Mouse (Mus musculus): ENCODE data around the gene Wfdc8. TPM values are rescaled to one million over a fixed set of nuclear protein-coding genes. Genes with fewer than 3 reads are reported as not detected.
A peak's percentile ranks its signal among the peaks of the same experiment; 100 is the strongest.

Wfdc8 gene
- total and polyA plus RNA-seq, 3 experiments, result not detected

DNA sequence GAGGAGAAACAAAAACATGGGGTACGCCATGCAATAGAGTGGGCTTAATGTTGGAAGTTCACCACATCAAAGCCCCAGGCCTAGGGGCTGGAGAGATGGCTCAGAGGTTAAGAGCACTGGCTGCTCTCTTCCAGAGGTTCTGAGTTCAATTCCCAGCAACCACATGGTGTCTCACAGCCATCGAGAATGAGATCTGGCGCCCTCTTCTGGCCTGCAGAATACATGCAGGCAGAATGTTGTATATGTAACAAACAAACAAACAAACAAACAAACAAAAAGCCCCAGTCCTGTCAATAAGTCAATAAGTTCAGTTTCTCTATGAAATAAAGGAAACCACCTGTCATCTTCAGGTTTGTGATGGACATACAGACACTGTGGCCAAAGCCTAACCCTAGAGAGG is 13.2 kb downstream of the Wfdc8 start:
- in situ Hi-C loops (cut with MboI; ENCODE audit: low pct_ligation_motif_present, low pct_unique_long_range_greater_than_20kb, low sequenced_read_pairs), result loop anchor here (10.0 kb wide), 1 partner anchor 55 kb away; the partner anchor contains the start of genes Wfdc10 and Wfdc9
- no peak overlapping the region for H3K4me3 ChIP-seq (replicated peaks in 1 of 3; ENCODE audit: low read depth in 2 of 3, low read length in 2 of 3, poor library complexity in 1 of 3)
- TF ChIP-seq ETS1 (conservative IDR thresholded peaks at IDR 0.05; ENCODE audit: low read depth, low read length) (no peak), CTCF (conservative IDR thresholded peaks at IDR 0.05 in 1 of 2, IDR thresholded peaks at IDR 0.05 in 1 of 2; ENCODE audit: low read depth in 2 of 2, low read length in 2 of 2) (peak in 1 of 2 experiments; percentile 29; a peak in 3 of 4 replicates), RCOR1 (conservative IDR thresholded peaks at IDR 0.05; ENCODE audit: low read depth, low read length) (no peak)
- no peak for DNase-seq (ENCODE audit: extremely low read depth)
- no peaks in the 10 kb centered on the region for H3K79me2 ChIP-seq (replicated peaks; ENCODE audit: control insufficient read depth, extremely low read depth, insufficient read depth, poor library complexity, severe bottlenecking)
- H3K9ac ChIP-seq (ENCODE audit: insufficient read depth, low read depth), result no peak overlapping the region
- peaks cover 67% of the 10 kb centered on the region for H3K27me3 ChIP-seq (replicated peaks)
- no peak overlapping the region for H3K27ac ChIP-seq (ENCODE audit: insufficient read depth, low read depth)
- dilution Hi-C loops (cut with MboI; ENCODE audit: extremely low pct_ligation_motif_present, extremely low pct_unique_long_range_greater_than_20kb, low sequenced_read_pairs), result no loop called here
- H3K36me3 ChIP-seq (replicated peaks in 1 of 2; ENCODE audit: control insufficient read depth in 1 of 2, insufficient read depth in 1 of 2, low read length in 1 of 2), result no peaks in the 10 kb centered on the region
- peaks cover 11% of the 10 kb centered on the region for H3K9me3 ChIP-seq (replicated peaks; ENCODE audit: low read length)
- H3K4me1 ChIP-seq (ENCODE audit: control insufficient read depth in 1 of 2, insufficient read depth in 2 of 2), result 0 out of 4 replicates have a peak, but pooled peaks cover 0 to 2% of the 10 kb centered on the region in 2 experiments
- H3K4me2 ChIP-seq (ENCODE audit: insufficient read depth, low read depth, poor library complexity, severe bottlenecking), result no peak overlapping the region

DNA sequence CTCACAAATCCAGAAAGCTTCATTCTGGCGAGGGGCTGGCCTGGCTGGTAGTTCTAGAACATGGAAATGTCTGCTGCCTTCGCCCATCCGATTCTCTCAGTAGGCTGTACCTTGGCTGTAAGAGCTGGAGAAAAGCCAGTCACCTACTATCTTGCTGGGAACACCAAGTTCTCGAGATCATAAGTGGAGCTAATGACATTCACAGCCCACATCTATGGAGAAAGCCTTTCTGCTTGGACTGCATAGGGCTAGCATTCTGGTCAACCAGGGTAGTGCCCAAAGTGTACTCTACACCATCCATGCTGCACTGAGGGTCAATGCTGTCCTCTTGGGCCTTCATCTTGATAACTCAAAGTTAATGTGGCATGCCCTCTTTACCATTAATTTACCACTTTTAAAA is 19.9 kb downstream of the Wfdc8 start, which contains the start of gene Eppin:
Gene Eppin (minus strand): TSS at position 101 of the 400 bp plus-strand sequence.
- no peak for DNase-seq (ENCODE audit: extremely low read depth)
- Histone ChIP-seq H3K36me3 (replicated peaks in 1 of 2; ENCODE audit: control insufficient read depth in 1 of 2, insufficient read depth in 1 of 2, low read length in 1 of 2) (no peaks in the 10 kb centered on the region), H3K79me2 (replicated peaks; ENCODE audit: control insufficient read depth, extremely low read depth, insufficient read depth, poor library complexity, severe bottlenecking) (no peaks in the 10 kb centered on the region), H3K4me2 (ENCODE audit: insufficient read depth, low read depth, poor library complexity, severe bottlenecking) (no peak within 1 kb of the TSS), H3K9me3 (replicated peaks; ENCODE audit: low read length) (no peaks in the 10 kb centered on the region), H3K27me3 (replicated peaks) (peaks cover 89% of the 10 kb centered on the region), H3K27ac (ENCODE audit: insufficient read depth, low read depth) (no peak within 1 kb of the TSS), H3K4me3 (replicated peaks in 1 of 3; ENCODE audit: low read depth in 2 of 3, low read length in 2 of 3, poor library complexity in 1 of 3) (no peak within 1 kb of the TSS), H3K9ac (ENCODE audit: insufficient read depth, low read depth) (no peak within 1 kb of the TSS), H3K4me1 (ENCODE audit: control insufficient read depth in 1 of 2, insufficient read depth in 2 of 2) (peaks cover 0 to 4% of the 10 kb centered on the region in 2 experiments; a peak in 1 of 4 replicates)
- dilution Hi-C loops (cut with MboI; ENCODE audit: extremely low pct_ligation_motif_present, extremely low pct_unique_long_range_greater_than_20kb, low sequenced_read_pairs) (no loop called here), in situ Hi-C loops (cut with MboI; ENCODE audit: low pct_ligation_motif_present, low pct_unique_long_range_greater_than_20kb, low sequenced_read_pairs) (no loop called here)
- TF ChIP-seq MXI1 (IDR thresholded peaks at IDR 0.05; ENCODE audit: low read depth, low read length), result no peak
- no peak for TF ChIP-seq GABPA (IDR thresholded peaks at IDR 0.05; ENCODE audit: insufficient replicate concordance, low read depth, low read length)
- TF ChIP-seq ELF1 (IDR thresholded peaks at IDR 0.05; ENCODE audit: low read depth, low read length), result no peak
- no peak for TF ChIP-seq SIN3A (IDR thresholded peaks at IDR 0.05; ENCODE audit: low read length)
- no peak for TF ChIP-seq JUN (IDR thresholded peaks at IDR 0.05; ENCODE audit: insufficient read depth, low read depth, low read length)
- no peak for TF ChIP-seq ZC3H11A (IDR thresholded peaks at IDR 0.05; ENCODE audit: low read depth, low read length)
- no peak for TF ChIP-seq NRF1 (IDR thresholded peaks at IDR 0.05; ENCODE audit: low read depth, low read length)

DNA sequence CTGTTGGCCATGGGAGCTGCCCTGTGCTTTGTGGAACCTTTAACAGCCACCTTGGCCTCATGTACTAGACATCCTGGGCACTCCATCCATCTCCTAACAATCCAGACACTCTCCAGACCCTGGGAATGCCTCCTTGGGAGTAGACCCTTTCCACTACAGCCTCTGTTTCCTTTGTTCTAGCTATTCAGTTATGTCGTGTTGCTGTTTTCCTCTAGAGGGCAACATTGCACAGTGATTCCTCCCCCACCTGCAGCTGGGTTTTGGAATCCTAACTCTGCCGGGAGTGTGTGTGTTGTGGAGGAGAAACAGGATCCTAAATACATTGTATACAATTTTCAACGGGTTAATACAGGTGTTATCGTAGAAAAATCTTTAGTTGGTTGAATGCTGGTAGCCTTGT is 21.4 kb downstream of the Wfdc8 start:
- Histone ChIP-seq H3K36me3 (replicated peaks in 1 of 2; ENCODE audit: control insufficient read depth in 1 of 2, insufficient read depth in 1 of 2, low read length in 1 of 2) (no peaks in the 10 kb centered on the region), H3K79me2 (replicated peaks; ENCODE audit: control insufficient read depth, extremely low read depth, insufficient read depth, poor library complexity, severe bottlenecking) (no peaks in the 10 kb centered on the region), H3K27me3 (replicated peaks) (peaks cover 88% of the 10 kb centered on the region), H3K27ac (ENCODE audit: insufficient read depth, low read depth) (no peak overlapping the region), H3K4me2 (ENCODE audit: insufficient read depth, low read depth, poor library complexity, severe bottlenecking) (no peak overlapping the region), H3K9ac (ENCODE audit: insufficient read depth, low read depth) (no peak overlapping the region), H3K9me3 (replicated peaks; ENCODE audit: low read length) (no peaks in the 10 kb centered on the region), H3K4me3 (replicated peaks in 1 of 3; ENCODE audit: low read depth in 2 of 3, low read length in 2 of 3, poor library complexity in 1 of 3) (no peak overlapping the region), H3K4me1 (ENCODE audit: control insufficient read depth in 1 of 2, insufficient read depth in 2 of 2) (peaks cover 0 to 8% of the 10 kb centered on the region in 2 experiments; a peak in 1 of 4 replicates)
- peak; percentile 57 for TF ChIP-seq SMC3 (IDR thresholded peaks at IDR 0.05; ENCODE audit: low read depth, low read length)
- TF ChIP-seq NELFE (IDR thresholded peaks at IDR 0.05; ENCODE audit: low read depth, low read length), result no peak
- peak; percentile 82 for TF ChIP-seq RAD21 (IDR thresholded peaks at IDR 0.05; ENCODE audit: low read depth, low read length)
- TF ChIP-seq ELF1 (IDR thresholded peaks at IDR 0.05; ENCODE audit: low read depth, low read length), result no peak
- no peak for TF ChIP-seq MAFK (IDR thresholded peaks at IDR 0.05; ENCODE audit: insufficient replicate concordance, low read length)
- no peak for TF ChIP-seq TBP (conservative IDR thresholded peaks at IDR 0.05; ENCODE audit: low read depth, low read length)
- TF ChIP-seq PAX5 (IDR thresholded peaks at IDR 0.05; ENCODE audit: low read length), result no peak
- no peak for TF ChIP-seq MAX (IDR thresholded peaks at IDR 0.05; ENCODE audit: low read length)
- no peak for TF ChIP-seq E2F4 (IDR thresholded peaks at IDR 0.05; ENCODE audit: insufficient replicate concordance, low read depth, low read length)
- TF ChIP-seq USF2 (conservative IDR thresholded peaks at IDR 0.05; ENCODE audit: low read depth, low read length), result no peak
- no peak for TF ChIP-seq IRF4 (IDR thresholded peaks at IDR 0.05; ENCODE audit: low read depth, low read length)
- no peak for TF ChIP-seq CHD2 (IDR thresholded peaks at IDR 0.05; ENCODE audit: low read length)
- TF ChIP-seq CTCF (conservative IDR thresholded peaks at IDR 0.05 in 1 of 2, IDR thresholded peaks at IDR 0.05 in 1 of 2; ENCODE audit: low read depth in 2 of 2, low read length in 2 of 2), result peak; percentile 44 to 87
- in situ Hi-C loops (cut with MboI; ENCODE audit: low pct_ligation_motif_present, low pct_unique_long_range_greater_than_20kb, low sequenced_read_pairs) (no loop called here), dilution Hi-C loops (cut with MboI; ENCODE audit: extremely low pct_ligation_motif_present, extremely low pct_unique_long_range_greater_than_20kb, low sequenced_read_pairs) (no loop called here)
- peak; percentile 27 for DNase-seq (ENCODE audit: extremely low read depth)

Data from CH12.LX (cell line).